Mouse (Mus musculus) kidney, embryonic 15.5 days (tissue): Measurements from ENCODE around the gene Matk. TPM values are rescaled to one million over a fixed set of nuclear protein-coding genes. Genes with fewer than 3 reads are reported as not detected.

ENCODE experiments used
- ATAC-seq: fragments of 200-750 bp; cut with Nextera tagmentation; replicated peaks from 2 replicates; pipeline ENCODE4 v1.8.0; 2017; ENCODE audit warnings: moderate TSS enrichment; ENCODE audit not compliant: low FRiP score
- H3K27ac ChIP-seq: fragments of 300-500 bp; sonication (generic); 2 replicates; pipeline ENCODE4 v1.5.1; 2015; ENCODE audit warnings: mild to moderate bottlenecking, inconsistent platforms
- H3K27me3 ChIP-seq: fragments of 300-500 bp; sonication (generic); 2 replicates; pipeline ENCODE4 v1.6.1; 2015; ENCODE audit warnings: inconsistent platforms
- H3K36me3 ChIP-seq: fragments of 300-500 bp; sonication (generic); 2 replicates; pipeline ENCODE4 v1.6.1; 2015; ENCODE audit warnings: inconsistent platforms
- H3K4me1 ChIP-seq: fragments of 300-500 bp; sonication (generic); 2 replicates; pipeline ENCODE4 v1.6.1; 2015; ENCODE audit warnings: inconsistent platforms
- H3K4me2 ChIP-seq: fragments of 300-500 bp; sonication (generic); 2 replicates; pipeline ENCODE4 v1.6.1; 2015; ENCODE audit warnings: moderate library complexity, mild to moderate bottlenecking, inconsistent platforms
- H3K4me3 ChIP-seq: fragments of 300-500 bp; sonication (generic); replicated peaks from 2 replicates; pipeline ENCODE4 v1.5.1; 2015; ENCODE audit warnings: mild to moderate bottlenecking, inconsistent platforms
- H3K9ac ChIP-seq: fragments of 300-500 bp; sonication (generic); 2 replicates; pipeline ENCODE4 v1.6.1; 2015; ENCODE audit warnings: mild to moderate bottlenecking, inconsistent platforms
- H3K9me3 ChIP-seq: fragments of 300-500 bp; sonication (generic); replicated peaks from 2 replicates; pipeline ENCODE4 v1.6.1; 2016; ENCODE audit warnings: inconsistent platforms
- WGBS: fragments of 180-500 bp; shearing (Covaris S2); methylation state at CpG from one replicate; pipeline ENCODE4 v1.1.7; 2015; ENCODE audit warnings: mixed read lengths; 5-methylcytosine and 5-hydroxymethylcytosine counted together
- polyA plus RNA-seq: library from polyadenylated mRNA; unstranded; fragments of >200 nt; fragmentation: Nextera tagmentation; extraction: Ambion mirVana; gene quantifications from 2 replicates; pipeline ENCODE4 v1.2.1, GENCODE M21; 2015

The Matk gene
- polyA plus RNA-seq, 1 experiment from 2014 or later, result 6.8 TPM

GRCm38 (mm10) chr10:81245166-81245565 is 7.6 kb upstream of the Matk start:
- ATAC-seq, result no peak
- 90% methylated on average over 6 of the region's 6 CpGs for WGBS
- H3K4me1 ChIP-seq, result peaks cover 8% of the 10 kb centered on the region

GRCm38 (mm10) chr10:81247804-81248203 is 4.9 kb upstream of the Matk start:
- H3K4me2 ChIP-seq, result no peak overlapping the region
- no peak overlapping the region for H3K4me3 ChIP-seq
- no peaks in the 10 kb centered on the region for H3K9me3 ChIP-seq
- 94% methylated on average over 2 of the region's 2 CpGs for WGBS
- peaks cover 18% of the 10 kb centered on the region for H3K4me1 ChIP-seq
- no peak for ATAC-seq
- H3K36me3 ChIP-seq, result no peaks in the 10 kb centered on the region
- H3K27me3 ChIP-seq, result peaks cover 36% of the 10 kb centered on the region
- no peak overlapping the region for H3K9ac ChIP-seq
- H3K27ac ChIP-seq, result no peak overlapping the region

More at GRCm38 (mm10) chr10:81245166-81245565, 7.6 kb upstream of the Matk start:
- no peaks in the 10 kb centered on the region for H3K36me3 ChIP-seq
- H3K9me3 ChIP-seq, result no peaks in the 10 kb centered on the region
- H3K4me3 ChIP-seq, result no peak overlapping the region
- no peak overlapping the region for H3K9ac ChIP-seq
- H3K4me2 ChIP-seq, result no peak overlapping the region
- peaks cover 31% of the 10 kb centered on the region for H3K27me3 ChIP-seq
- no peak overlapping the region for H3K27ac ChIP-seq

- Histone ChIP-seq H3K27ac (no peak overlapping the region), H3K9ac (no peak overlapping the region), H3K9me3 (no peaks in the 10 kb centered on the region), H3K27me3 (peaks cover 40% of the 10 kb centered on the region), H3K36me3 (no peaks in the 10 kb centered on the region), H3K4me2 (no peak overlapping the region), H3K4me1 (peaks cover 21% of the 10 kb centered on the region), H3K4me3 (no peak overlapping the region)
- ATAC-seq, result no peak
- 85% methylated on average over 8 of the region's 8 CpGs for WGBS
Observed at GRCm38 (mm10) chr10:81249442-81249841, 3.3 kb upstream of the Matk start.

- Histone ChIP-seq H3K4me2 (no peak overlapping the region), H3K9me3 (no peaks in the 10 kb centered on the region), H3K36me3 (no peaks in the 10 kb centered on the region), H3K4me3 (no peak overlapping the region), H3K9ac (no peak overlapping the region), H3K27ac (no peak overlapping the region), H3K4me1 (peaks cover 39% of the 10 kb centered on the region), H3K27me3 (peaks cover 84% of the 10 kb centered on the region)
- WGBS, result 78% methylated on average over 1 of the region's 1 CpGs
- no peak for ATAC-seq
Observed at GRCm38 (mm10) chr10:81254886-81255285, 2.2 kb downstream of the Matk start.

GRCm38 (mm10) chr10:81257158-81258039 is 4.7 kb downstream of the Matk start:
- WGBS, result 1% methylated on average over 62 of the region's 62 CpGs
- ATAC-seq, result no peak
- Histone ChIP-seq H3K9ac (peak overlapping the region; percentile 56), H3K36me3 (peaks cover 11% of the 10 kb centered on the region), H3K4me1 (peaks cover 34% of the 10 kb centered on the region), H3K9me3 (no peaks in the 10 kb centered on the region), H3K27me3 (peaks cover 75% of the 10 kb centered on the region), H3K4me3 (peak overlapping the region; percentile 53), H3K4me2 (peak overlapping the region; percentile 94), H3K27ac (no peak overlapping the region)

- peaks cover 24% of the 10 kb centered on the region for H3K4me1 ChIP-seq
- 0 out of 2 replicates have a peak overlapping the region, but pooled peaks have one; percentile 1 for H3K9ac ChIP-seq
- H3K9me3 ChIP-seq, result no peaks in the 10 kb centered on the region
- H3K27me3 ChIP-seq, result peaks cover 57% of the 10 kb centered on the region
- H3K27ac ChIP-seq, result no peak overlapping the region
- H3K4me3 ChIP-seq, result no peak overlapping the region
- no peak overlapping the region for H3K4me2 ChIP-seq
- peaks cover 30% of the 10 kb centered on the region for H3K36me3 ChIP-seq
- no peak for ATAC-seq
- WGBS, result 39% methylated on average over 21 of the region's 21 CpGs
Observed at GRCm38 (mm10) chr10:81259225-81259884, 6.6 kb downstream of the Matk start.

- Histone ChIP-seq H3K36me3 (peaks cover 42% of the 10 kb centered on the region), H3K9me3 (no peaks in the 10 kb centered on the region), H3K4me3 (no peak overlapping the region), H3K9ac (no peak overlapping the region), H3K27me3 (peaks cover 49% of the 10 kb centered on the region), H3K4me1 (peaks cover 32% of the 10 kb centered on the region), H3K27ac (no peak overlapping the region), H3K4me2 (no peak overlapping the region)
- no peak for ATAC-seq
- 92% methylated on average over 4 of the region's 4 CpGs for WGBS
Observed at GRCm38 (mm10) chr10:81261025-81261424, 8.3 kb downstream of the Matk start.

- Histone ChIP-seq H3K4me3 (peak overlapping the region; percentile 80), H3K9ac (peak overlapping the region; percentile 16; the same call in 1 of the 2 replicates), H3K4me2 (peak overlapping the region; percentile 75), H3K36me3 (peaks cover 54% of the 10 kb centered on the region), H3K9me3 (no peaks in the 10 kb centered on the region), H3K27ac (no peak overlapping the region), H3K4me1 (peaks cover 20% of the 10 kb centered on the region), H3K27me3 (peaks cover 5% of the 10 kb centered on the region; the same call in 1 of the 2 replicates)
- 92% methylated on average over 8 of the region's 8 CpGs for WGBS
- ATAC-seq, result no peak
Observed at GRCm38 (mm10) chr10:81265540-81265939, 12.8 kb downstream of the Matk start.

GRCm38 (mm10) chr10:81266211-81267105 is 13.7 kb downstream of the Matk start, which contains the start of the genes Mrpl54 and Apba3:
Gene Mrpl54 (minus strand): TSS chr10:81266934.
Gene Apba3 (plus strand): TSS chr10:81266960.
- Histone ChIP-seq H3K9me3 (no peaks in the 10 kb centered on the region), H3K4me1 (peaks cover 20% of the 10 kb centered on the region), H3K9ac (peak within 1 kb of the TSS; percentile 77), H3K27me3 (no peaks in the 10 kb centered on the region), H3K27ac (peak within 1 kb of the TSS; percentile 92), H3K4me2 (peak within 1 kb of the TSS; percentile 85), H3K36me3 (peaks cover 59% of the 10 kb centered on the region), H3K4me3 (peak within 1 kb of the TSS; percentile 80)
- under 1% methylated on average over 48 of the region's 48 CpGs for WGBS
- peak; percentile 92 for ATAC-seq

GRCm38 (mm10) chr10:81268056-81268455 is 15.3 kb downstream of the Matk start:
- Histone ChIP-seq H3K27me3 (no peaks in the 10 kb centered on the region), H3K4me1 (peaks cover 20% of the 10 kb centered on the region), H3K9me3 (no peaks in the 10 kb centered on the region), H3K4me3 (peak overlapping the region; percentile 71), H3K9ac (peak overlapping the region; percentile 90), H3K4me2 (peak overlapping the region; percentile 85), H3K36me3 (peaks cover 62% of the 10 kb centered on the region), H3K27ac (peak overlapping the region; percentile 61; the same call in 1 of the 2 replicates)
- peak; percentile 41; the same call in 1 of the 2 replicates for ATAC-seq
- WGBS, result 3% methylated on average over 23 of the region's 23 CpGs

- H3K27ac ChIP-seq, result peak overlapping the region; percentile 61; the same call in 1 of the 2 replicates
- H3K9ac ChIP-seq, result peak overlapping the region; percentile 90
- 83% methylated on average over 16 of the region's 16 CpGs for WGBS
- H3K4me2 ChIP-seq, result peak overlapping the region; percentile 85
- peaks cover 20% of the 10 kb centered on the region for H3K4me1 ChIP-seq
- no peaks in the 10 kb centered on the region for H3K27me3 ChIP-seq
- H3K9me3 ChIP-seq, result no peaks in the 10 kb centered on the region
- peaks cover 62% of the 10 kb centered on the region for H3K36me3 ChIP-seq
- ATAC-seq, result no peak
- peak overlapping the region; percentile 71 for H3K4me3 ChIP-seq
Observed at GRCm38 (mm10) chr10:81268643-81269412, 16.1 kb downstream of the Matk start.
